Mouse (Mus musculus): Measurements from ENCODE around the gene C1qtnf5. TPM values are rescaled to one million over a fixed set of nuclear protein-coding genes. Genes with fewer than 3 reads are reported as not detected.

C1qtnf5 gene
- polyA plus RNA-seq, 1 experiment from 2014 or later = not detected

DNA sequence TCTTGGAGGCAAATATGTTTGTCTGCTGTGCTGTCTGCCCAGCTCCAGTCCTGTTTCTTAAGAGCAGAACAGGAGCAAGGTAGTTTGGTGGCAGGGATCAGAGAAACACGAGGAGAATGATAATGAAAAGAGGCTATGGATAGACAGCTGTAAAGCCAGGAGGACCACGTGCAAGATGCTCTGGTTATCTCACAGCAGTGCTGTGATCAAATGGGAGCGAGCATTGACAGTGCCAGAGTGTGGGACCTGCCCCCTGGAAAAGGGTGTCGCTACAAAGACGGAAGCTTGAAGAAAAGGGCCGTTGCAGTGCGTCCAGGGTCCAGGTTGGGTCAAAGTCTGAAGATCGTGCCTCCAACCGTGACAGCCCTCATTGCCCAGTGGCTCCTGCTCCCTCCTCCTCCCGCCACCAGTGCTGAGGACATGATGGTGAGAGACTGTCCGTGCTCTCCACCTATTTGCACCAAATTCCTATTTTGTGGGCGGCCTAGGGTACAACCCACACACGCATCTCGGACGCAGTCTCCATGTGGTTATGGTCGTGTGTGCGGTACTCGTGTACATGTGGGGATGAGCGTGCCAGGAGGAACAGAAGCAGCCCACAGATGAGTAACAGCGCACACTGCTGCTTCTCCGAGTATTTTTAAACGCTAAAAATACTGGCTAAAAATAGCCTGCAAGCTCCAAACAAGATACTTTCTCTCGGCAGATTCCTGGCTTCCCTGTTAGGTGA lies 23.5 kb upstream of the C1qtnf5 start:
- WGBS = 7% methylated on average over 23 of the region's 23 CpGs
- Histone ChIP-seq H3K4me1 (peaks cover 79% of the 10 kb centered on the region), H3K36me3 (no peaks in the 10 kb centered on the region), H3K27me3 (ENCODE audit: low read depth, poor library complexity, severe bottlenecking) (peaks cover 83% of the 10 kb centered on the region), H3K9me3 (replicated peaks) (no peaks in the 10 kb centered on the region), H3K27ac (no peak overlapping the region), H3K4me3 (peak overlapping the region; percentile 72)
- no peak for DNase-seq (ENCODE audit: low spot score)

DNA sequence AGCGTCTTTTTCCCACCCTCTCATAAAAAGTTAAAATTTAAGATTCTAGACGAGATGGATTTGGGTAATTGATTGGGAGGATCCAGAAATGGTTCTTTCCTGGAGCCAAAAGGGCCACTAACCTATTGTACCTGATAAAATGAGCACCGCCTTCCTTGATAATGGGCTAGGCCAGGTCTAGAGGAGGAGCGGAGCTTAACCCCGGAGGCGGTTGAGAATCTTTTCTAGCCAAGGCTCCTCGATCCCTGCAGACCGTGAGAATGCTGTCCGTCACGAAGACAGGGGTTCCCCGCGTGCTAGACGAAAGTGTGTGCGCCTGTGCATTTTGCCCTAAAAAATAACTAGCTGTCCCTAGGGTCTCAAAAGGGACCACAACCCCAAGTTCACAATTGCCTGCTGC lies 22.8 kb upstream of the C1qtnf5 start:
- peak overlapping the region; percentile 85 for H3K27ac ChIP-seq
- no peaks in the 10 kb centered on the region for H3K36me3 ChIP-seq
- peaks cover 80% of the 10 kb centered on the region for H3K4me1 ChIP-seq
- H3K9me3 ChIP-seq (replicated peaks) = no peaks in the 10 kb centered on the region
- H3K27me3 ChIP-seq (ENCODE audit: low read depth, poor library complexity, severe bottlenecking) = peaks cover 85% of the 10 kb centered on the region
- 2% methylated on average over 14 of the region's 14 CpGs for WGBS
- DNase-seq (ENCODE audit: low spot score) = no peak
- peak overlapping the region; percentile 72 for H3K4me3 ChIP-seq

DNA sequence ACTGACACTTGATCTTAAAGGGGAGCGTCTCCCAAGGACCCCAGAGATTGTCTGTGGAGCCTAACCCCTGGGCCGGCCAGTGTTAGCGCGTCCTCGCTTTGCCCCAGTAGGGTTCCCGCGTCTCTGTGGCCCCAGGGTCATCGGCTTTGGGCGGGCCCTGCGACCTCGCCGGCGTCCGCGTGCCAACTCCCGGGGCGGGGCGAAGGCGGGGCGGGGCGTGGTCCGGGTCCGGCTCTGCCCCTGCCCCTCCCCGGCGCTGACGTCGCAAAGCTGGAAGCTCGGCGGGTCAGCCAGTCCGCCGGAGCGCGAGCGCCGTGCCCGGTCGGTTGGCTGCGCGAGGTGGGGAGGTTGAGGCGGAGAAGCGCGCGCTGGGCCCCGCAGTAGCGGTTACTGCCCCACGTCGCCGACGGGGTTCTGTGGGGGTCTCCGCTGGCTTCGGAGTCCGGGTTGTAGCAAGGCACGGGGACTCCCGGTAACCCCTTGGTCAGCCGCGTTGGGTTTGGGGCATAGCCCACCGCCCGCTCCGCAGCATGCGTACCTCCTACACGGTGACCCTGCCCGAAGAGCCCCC lies 22.3 kb upstream of the C1qtnf5 start:
- peak overlapping the region; percentile 85 for H3K27ac ChIP-seq
- H3K27me3 ChIP-seq (ENCODE audit: low read depth, poor library complexity, severe bottlenecking) = peaks cover 88% of the 10 kb centered on the region
- peaks cover 80% of the 10 kb centered on the region for H3K4me1 ChIP-seq

DNA sequence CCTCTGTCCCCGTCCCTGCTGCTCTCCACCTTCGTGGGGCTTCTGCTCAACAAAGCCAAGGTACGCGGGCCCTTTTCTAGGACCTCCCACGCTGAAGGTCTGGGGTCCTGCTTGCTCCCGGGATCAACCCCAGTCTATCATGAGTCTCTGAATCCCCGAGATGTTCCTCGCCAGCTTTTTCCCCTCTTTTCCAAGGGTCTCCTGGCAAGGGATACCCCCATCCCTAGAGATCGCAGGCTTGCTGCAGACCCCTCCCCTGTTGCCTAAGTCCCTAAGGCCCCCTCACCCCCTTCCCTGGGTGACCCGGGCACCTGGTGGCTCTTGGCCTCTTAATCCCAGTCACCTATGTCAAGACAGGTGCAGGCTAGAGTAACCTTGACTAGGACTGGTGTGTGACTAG lies 21.8 kb upstream of the C1qtnf5 start:
- Histone ChIP-seq H3K9me3 (replicated peaks) (no peaks in the 10 kb centered on the region), H3K27me3 (ENCODE audit: low read depth, poor library complexity, severe bottlenecking) (peaks cover 85% of the 10 kb centered on the region), H3K27ac (peak overlapping the region; percentile 85), H3K4me3 (peak overlapping the region; percentile 72), H3K36me3 (no peaks in the 10 kb centered on the region), H3K4me1 (peaks cover 80% of the 10 kb centered on the region)
- 7% methylated on average over 10 of the region's 10 CpGs for WGBS
- DNase-seq (ENCODE audit: low spot score) = no peak

More for the DNA sequence above, 22.3 kb upstream of the C1qtnf5 start:
- H3K36me3 ChIP-seq = no peaks in the 10 kb centered on the region
- DNase-seq (ENCODE audit: low spot score) = peak; percentile 96
- WGBS = under 1% methylated on average over 62 of the region's 62 CpGs
- peak overlapping the region; percentile 72 for H3K4me3 ChIP-seq
- H3K9me3 ChIP-seq (replicated peaks) = no peaks in the 10 kb centered on the region

DNA sequence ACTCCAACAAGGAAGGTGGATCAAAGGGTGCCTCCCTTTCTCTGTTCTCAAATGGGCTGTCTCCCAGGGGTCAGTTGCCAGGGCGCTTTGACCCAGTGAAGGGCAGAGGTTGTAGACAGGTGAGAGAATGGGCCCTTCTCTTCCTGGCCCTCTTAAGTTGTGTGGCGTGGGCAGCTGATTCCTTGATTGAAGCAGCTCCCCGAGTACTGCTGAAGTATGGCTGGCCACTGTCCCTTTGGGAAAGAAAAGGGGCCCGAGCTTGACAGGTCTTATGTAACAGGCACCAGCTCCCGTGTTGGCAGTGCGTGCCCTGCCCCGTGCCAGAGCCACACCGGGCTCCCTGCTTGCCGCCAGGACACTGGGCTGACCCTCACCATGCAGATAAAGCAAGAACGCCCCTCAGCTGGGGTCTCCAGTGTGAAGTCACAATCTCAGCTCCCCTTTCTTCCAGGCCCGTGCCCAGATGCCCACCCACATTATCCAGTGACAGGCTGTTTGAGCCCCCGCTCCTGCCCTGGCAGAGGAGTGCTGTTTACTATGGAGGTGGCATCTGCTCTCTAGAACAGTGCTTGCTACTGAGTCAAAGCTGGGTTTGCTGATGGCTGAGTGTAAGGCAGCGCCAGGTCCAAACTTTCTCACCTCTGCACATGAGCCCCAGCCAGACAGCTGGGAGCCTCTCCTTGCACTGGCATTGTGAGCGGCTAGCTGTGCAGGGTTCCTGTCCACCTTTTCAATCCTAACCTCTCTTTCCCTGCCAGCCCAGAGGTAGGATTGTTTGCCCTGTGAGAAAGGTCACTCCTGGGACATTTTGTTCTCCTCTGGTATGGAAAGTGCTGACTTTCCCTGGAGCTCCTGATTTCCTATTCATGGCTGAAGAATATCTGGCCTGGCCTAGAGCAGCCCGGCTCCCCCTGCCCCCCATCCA lies 21.0 kb upstream of the C1qtnf5 start:
- Histone ChIP-seq H3K36me3 (peaks cover 3% of the 10 kb centered on the region; the same call in 1 of the 2 replicates), H3K27ac (0 out of 2 replicates have a peak overlapping the region, but pooled peaks have one; percentile 85), H3K9me3 (replicated peaks) (no peaks in the 10 kb centered on the region), H3K4me1 (peaks cover 74% of the 10 kb centered on the region), H3K4me3 (peak overlapping the region; percentile 72), H3K27me3 (ENCODE audit: low read depth, poor library complexity, severe bottlenecking) (peaks cover 78% of the 10 kb centered on the region)
- 61% methylated on average over 15 of the region's 15 CpGs for WGBS
- DNase-seq (ENCODE audit: low spot score) = no peak

DNA sequence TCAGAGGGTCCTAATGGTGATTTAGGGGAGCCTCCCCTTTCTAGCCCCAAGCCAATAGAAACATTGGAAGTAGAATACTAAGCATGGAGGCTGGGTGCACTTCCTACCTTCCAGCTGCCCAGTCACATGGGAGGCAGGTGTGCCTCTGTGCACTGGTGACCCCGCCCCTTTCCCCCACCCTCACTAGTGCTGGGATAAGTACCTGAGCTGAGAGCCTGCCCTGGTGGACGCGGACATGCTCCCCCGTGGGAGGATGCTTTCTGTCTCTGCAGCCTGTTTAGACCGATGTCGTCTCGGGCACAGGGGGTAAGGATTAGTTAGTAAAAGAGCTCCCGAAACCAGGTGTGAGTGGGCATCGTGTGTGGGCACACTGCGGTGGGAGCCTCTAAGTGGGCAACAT lies 20.1 kb upstream of the C1qtnf5 start:
- DNase-seq (ENCODE audit: low spot score) = no peak
- no peak overlapping the region for H3K4me3 ChIP-seq
- H3K4me1 ChIP-seq = peaks cover 65% of the 10 kb centered on the region
- no peaks in the 10 kb centered on the region for H3K9me3 ChIP-seq (replicated peaks)
- H3K27ac ChIP-seq = no peak overlapping the region
- peaks cover 11% of the 10 kb centered on the region for H3K36me3 ChIP-seq
- 44% methylated on average over 10 of the region's 10 CpGs for whole genome bisulfite sequencing
- peaks cover 75% of the 10 kb centered on the region for H3K27me3 ChIP-seq (ENCODE audit: low read depth, poor library complexity, severe bottlenecking)

DNA sequence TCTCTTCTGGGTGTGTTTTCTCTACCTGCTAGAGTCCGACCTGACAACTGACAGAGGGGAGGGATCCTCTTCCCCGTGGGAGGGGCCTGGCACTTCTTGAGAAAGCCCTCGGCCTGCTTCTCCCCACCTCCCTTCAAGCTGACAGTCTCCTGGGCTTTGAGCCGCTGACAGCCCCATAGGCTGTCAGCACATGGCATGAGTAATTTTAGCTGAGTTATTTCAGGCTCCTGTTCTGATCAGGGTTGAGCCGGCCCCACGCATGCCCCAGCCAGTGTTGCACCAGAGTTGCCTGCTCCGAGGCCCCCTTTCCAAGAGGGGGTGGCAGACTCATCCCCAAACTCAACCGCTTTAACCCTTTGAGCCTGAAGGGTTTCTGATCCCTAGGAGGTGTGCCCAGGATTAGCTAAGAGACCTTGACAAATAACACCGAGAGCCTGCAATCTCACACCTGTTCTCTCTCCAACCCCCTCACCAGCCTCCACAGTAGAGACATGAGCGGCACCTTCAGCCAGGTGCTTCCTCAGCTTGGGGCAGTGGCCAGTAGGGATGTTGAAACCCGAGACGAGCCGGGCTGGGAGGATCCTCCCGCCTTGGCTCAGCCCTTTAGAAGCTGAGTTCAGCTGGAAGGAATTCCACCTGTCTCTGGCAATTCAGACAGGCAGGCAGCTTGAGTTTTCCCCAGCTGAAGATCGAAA lies 19.1 kb upstream of the C1qtnf5 start:
- no peaks in the 10 kb centered on the region for H3K9me3 ChIP-seq (replicated peaks)
- H3K4me3 ChIP-seq = peak overlapping the region; percentile 16; the same call in 1 of the 2 replicates
- 6% methylated on average over 15 of the region's 15 CpGs for WGBS
- no peak for DNase-seq (ENCODE audit: low spot score)
- H3K27ac ChIP-seq = no peak overlapping the region
- H3K4me1 ChIP-seq = peaks cover 62% of the 10 kb centered on the region
- H3K36me3 ChIP-seq = peaks cover 19% of the 10 kb centered on the region
- H3K27me3 ChIP-seq (ENCODE audit: low read depth, poor library complexity, severe bottlenecking) = peaks cover 65% of the 10 kb centered on the region

DNA sequence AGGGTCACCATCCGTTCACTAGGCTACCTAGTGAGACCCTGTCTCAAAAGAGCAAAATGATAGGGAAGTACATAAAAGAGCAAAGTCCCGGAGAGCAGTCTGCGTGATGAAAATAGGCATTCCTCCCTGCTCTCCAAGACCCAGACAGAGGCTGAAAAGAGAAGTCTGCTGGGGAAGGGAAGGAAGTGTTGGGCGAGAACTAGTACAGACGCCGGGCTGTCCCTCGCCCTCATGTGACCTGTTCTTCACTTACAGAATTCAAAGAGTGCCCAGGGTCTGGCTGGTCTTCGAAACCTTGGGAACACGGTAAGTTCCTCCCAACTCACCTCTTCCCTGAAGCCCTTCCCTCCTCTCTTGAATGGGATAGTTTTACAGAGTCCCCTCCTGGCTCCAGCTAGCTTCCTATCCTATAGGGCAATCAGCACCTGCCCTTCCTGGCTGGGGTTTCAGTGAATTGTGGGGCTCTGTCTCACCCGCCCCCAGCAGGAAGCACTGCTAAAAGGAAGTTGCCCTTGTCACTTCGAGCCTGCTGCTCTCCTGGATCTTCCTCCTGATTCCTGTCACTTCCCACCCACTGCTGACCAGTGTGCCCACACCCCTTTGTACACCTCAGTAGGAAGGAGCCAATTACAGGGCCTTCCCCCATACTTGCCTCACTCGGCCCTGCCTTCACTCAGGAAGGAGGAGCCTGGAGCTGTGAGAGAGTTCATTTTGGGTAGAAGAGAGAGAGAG lies 18.0 kb upstream of the C1qtnf5 start:
- Histone ChIP-seq H3K27me3 (ENCODE audit: low read depth, poor library complexity, severe bottlenecking) (peaks cover 54% of the 10 kb centered on the region), H3K9me3 (replicated peaks) (no peaks in the 10 kb centered on the region), H3K4me3 (no peak overlapping the region), H3K27ac (no peak overlapping the region), H3K36me3 (peaks cover 26% of the 10 kb centered on the region), H3K4me1 (peaks cover 56% of the 10 kb centered on the region)
- WGBS = 51% methylated on average over 12 of the region's 12 CpGs
- DNase-seq (ENCODE audit: low spot score) = no peak

DNA sequence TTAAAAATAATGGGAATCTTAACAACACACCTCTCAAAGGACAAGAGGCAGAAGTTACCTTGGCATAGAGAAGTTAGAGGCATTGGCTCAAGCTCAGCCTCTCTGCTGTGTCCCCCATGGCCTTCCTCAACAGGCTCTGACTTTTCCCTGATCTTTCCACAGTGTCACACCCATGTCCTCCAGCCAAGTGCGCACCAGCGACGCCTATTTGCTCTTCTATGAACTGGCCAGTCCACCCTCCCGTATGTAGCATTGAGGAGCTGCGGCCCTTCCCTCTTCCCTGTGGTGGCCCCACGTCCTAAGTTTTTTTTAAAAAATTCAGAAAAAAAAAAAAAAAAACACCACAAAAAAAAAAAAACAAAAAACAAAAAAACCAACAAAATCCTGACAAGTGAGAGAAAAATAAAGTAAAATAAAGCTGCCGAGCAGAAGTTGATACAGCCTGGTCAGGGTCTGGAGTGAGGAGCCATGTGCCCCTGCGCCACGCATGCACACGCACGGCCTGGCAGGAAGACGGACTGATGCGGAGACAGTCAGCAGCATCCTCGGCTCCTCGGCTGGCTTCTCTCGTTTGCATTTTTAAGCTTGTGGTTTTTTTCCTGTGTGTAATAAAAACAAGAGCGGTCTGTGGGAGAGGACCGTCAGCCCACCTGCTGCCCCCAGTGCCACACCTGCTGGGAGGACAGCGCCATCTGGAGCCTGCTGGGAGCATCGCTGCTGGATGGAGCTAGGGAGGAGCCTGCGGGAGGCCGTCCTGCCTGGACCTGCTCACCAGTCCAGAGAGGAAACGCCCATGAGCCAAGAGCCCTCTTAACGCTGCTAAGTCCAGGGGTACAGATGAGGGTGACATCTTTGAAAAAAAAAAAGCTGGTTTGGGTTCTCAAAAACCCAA lies 13.2 kb upstream of the C1qtnf5 start:
- Histone ChIP-seq H3K27ac (no peak overlapping the region), H3K27me3 (ENCODE audit: low read depth, poor library complexity, severe bottlenecking) (peaks cover 12% of the 10 kb centered on the region), H3K4me1 (peaks cover 22% of the 10 kb centered on the region), H3K36me3 (peaks cover 26% of the 10 kb centered on the region), H3K9me3 (replicated peaks) (no peaks in the 10 kb centered on the region), H3K4me3 (no peak overlapping the region)
- 39% methylated on average over 24 of the region's 24 CpGs for WGBS
- peak; percentile 79 for DNase-seq (ENCODE audit: low spot score)

DNA sequence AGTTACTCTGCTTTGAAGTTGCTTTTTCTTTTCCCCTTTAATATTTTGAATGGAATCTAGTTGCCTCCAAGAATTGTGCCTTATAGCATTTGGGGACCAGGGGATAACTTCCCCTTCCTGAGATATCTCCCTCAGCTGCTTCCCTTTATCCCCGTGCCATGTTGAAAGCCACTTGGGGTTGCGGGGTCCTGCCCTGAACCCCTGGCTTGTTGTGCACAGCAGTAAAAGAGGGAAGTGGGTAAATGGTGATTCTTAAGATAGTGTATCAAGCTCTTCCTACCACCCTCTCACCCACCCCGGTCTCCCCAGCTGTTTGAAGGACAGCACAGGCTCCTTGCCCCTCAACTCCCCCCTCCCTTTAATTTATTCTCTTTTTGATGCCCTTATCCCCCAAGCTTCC lies 12.3 kb upstream of the C1qtnf5 start:
- Histone ChIP-seq H3K9me3 (replicated peaks) (no peaks in the 10 kb centered on the region), H3K4me1 (peaks cover 13% of the 10 kb centered on the region)
- 85% methylated on average over 3 of the region's 3 CpGs for WGBS

DNA sequence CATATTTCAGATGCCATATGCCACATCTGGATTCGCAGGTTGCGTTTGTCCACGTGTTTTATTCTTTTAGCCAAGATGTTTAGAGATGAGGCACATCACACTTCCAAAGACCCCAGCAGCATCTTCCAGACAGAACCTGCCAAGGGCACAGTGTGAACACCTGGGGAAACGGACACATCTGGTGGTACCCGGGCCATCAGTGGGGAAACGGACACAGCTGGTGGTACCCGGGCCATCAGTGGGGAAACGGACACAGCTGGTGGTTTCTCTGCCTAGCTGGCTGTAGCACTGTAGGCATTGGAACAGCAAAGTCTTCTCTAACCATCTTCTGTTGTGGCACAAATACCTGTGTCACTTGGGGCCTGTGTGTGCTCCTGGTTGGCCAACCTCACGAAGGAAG lies 11.3 kb upstream of the C1qtnf5 start:
- H3K9me3 ChIP-seq (replicated peaks) = no peaks in the 10 kb centered on the region
- H3K36me3 ChIP-seq = peaks cover 29% of the 10 kb centered on the region
- WGBS = 93% methylated on average over 9 of the region's 9 CpGs
- H3K27me3 ChIP-seq (ENCODE audit: low read depth, poor library complexity, severe bottlenecking) = no peaks in the 10 kb centered on the region
- H3K27ac ChIP-seq = no peak overlapping the region
- no peak for DNase-seq (ENCODE audit: low spot score)
- peaks cover 9% of the 10 kb centered on the region for H3K4me1 ChIP-seq
- H3K4me3 ChIP-seq = no peak overlapping the region

More for the DNA sequence above, 12.3 kb upstream of the C1qtnf5 start:
- Histone ChIP-seq H3K27ac (no peak overlapping the region), H3K36me3 (peaks cover 26% of the 10 kb centered on the region), H3K4me3 (no peak overlapping the region), H3K27me3 (ENCODE audit: low read depth, poor library complexity, severe bottlenecking) (peaks cover 3% of the 10 kb centered on the region; the same call in 1 of the 2 replicates)
- DNase-seq (ENCODE audit: low spot score) = no peak
